Mouse (Mus musculus) spleen, adult 2 months (tissue): ENCODE data around the gene Car9.

ENCODE experiments used
- CTCF ChIP-seq: fragments of 200-500 bp; IDR thresholded peaks from 2 replicates; pipeline ENCODE4 v1.5.1; 2011; ENCODE audit warnings: mild to moderate bottlenecking, inconsistent platforms; ENCODE audit not compliant: insufficient read depth, insufficient read length, insufficient replicate concordance; ENCODE audit errors: extremely low read depth
- POLR2A ChIP-seq: fragments of 200-500 bp; IDR thresholded peaks from 2 replicates; pipeline ENCODE4 v1.6.1; 2011; ENCODE audit warnings: low read depth, low read length, inconsistent platforms

GRCm38 (mm10) chr4:43515764-43516708 lies 9.3 kb downstream of the Car9 start:
- TF ChIP-seq CTCF (no peak), POLR2A (no peak)
